ENCODE assay signal across 8 mouse cellular contexts in genomic region chr12:72536021-72536597, GRCm38 (mm10). TPM values are rescaled to one million over a fixed set of nuclear protein-coding genes. Genes with fewer than 3 reads are reported as not detected.
A peak's percentile ranks its signal among the peaks of the same experiment; 100 is the strongest.
DNase-seq lines count a peak whose midpoint lies in the region; ATAC-seq lines count a peak whose summit lies in the region.

Gene Pcnx4, plus strand, starts transcription at chr12:72536383.

- H3K4me2 ChIP-seq in hindbrain, embryonic 16.5 days (ENCODE audit: low read length), result peak within 1 kb of the TSS; percentile 65

- H3K4me1 ChIP-seq in hindbrain, embryonic 16.5 days (ENCODE audit: control insufficient read depth, insufficient read depth, low read depth, low read length), result peaks cover 4% of the 10 kb centered on the region

- peaks cover 32% of the 10 kb centered on the region; the same call in 1 of the 2 replicates for H3K79me2 ChIP-seq in macrophage (ENCODE audit: inconsistent target)

- H3K27me3 ChIP-seq in hindbrain, embryonic 16.5 days (replicated peaks; ENCODE audit: control insufficient read depth, insufficient read depth, low read length), result no peaks in the 10 kb centered on the region

- H3K4me3 ChIP-seq in hindbrain, embryonic 16.5 days (ENCODE audit: low read length), result peak within 1 kb of the TSS; percentile 65
- peak within 1 kb of the TSS; percentile 75 for H3K4me3 ChIP-seq in macrophage (ENCODE audit: inconsistent target)

- DNase-seq in WW6 (ENCODE audit: low read depth, low spot score), result peak; percentile 98
- peak; percentile 79 to 94 for DNase-seq in cerebellum, postnatal 4 days (ENCODE audit: low spot score in 2 of 2)
- peak; percentile 98 for DNase-seq in gastrocnemius, adult 18-20 months (ENCODE audit: low spot score)
- peak; percentile 95 to 97 for DNase-seq in left cerebral cortex, adult 18-20 months (ENCODE audit: low spot score in 2 of 2)
- DNase-seq in right cerebral cortex, adult 18-20 months, result peak; percentile 97
- peak; percentile 78 for DNase-seq in urinary bladder, postnatal 10 days (ENCODE audit: low spot score)

- no peaks in the 10 kb centered on the region for H3K36me3 ChIP-seq in hindbrain, embryonic 16.5 days (ENCODE audit: control insufficient read depth, insufficient read depth, low read length)
- no peaks in the 10 kb centered on the region for H3K36me3 ChIP-seq in macrophage (ENCODE audit: inconsistent target)

- peak within 1 kb of the TSS; percentile 57; the same call in 1 of the 2 replicates for H3K27ac ChIP-seq in hindbrain, embryonic 16.5 days (ENCODE audit: low read depth, low read length)
- no peak within 1 kb of the TSS for H3K27ac ChIP-seq in macrophage

- peak within 1 kb of the TSS; percentile 75 for H3K9ac ChIP-seq in hindbrain, embryonic 16.5 days (ENCODE audit: low read depth, low read length)

- WGBS in hindbrain, embryonic 16.5 days, result 0% methylated on average over 37 of the region's 45 CpGs
- WGBS in macrophage (ENCODE audit: missing documents), result under 1% methylated on average over 45 of the region's 45 CpGs

- H3K9me3 ChIP-seq in hindbrain, embryonic 16.5 days (ENCODE audit: control insufficient read depth, low read length), result no peaks in the 10 kb centered on the region

- ATAC-seq in hindbrain, embryonic 16.5 days, result peak; percentile 100

RNA-seq across cellular contexts. Expression of gene Pcnx4, which starts in this region (rescaled TPM):
- total RNA-seq in gastrocnemius, adult 18-20 months (2021), result 1 to 10 TPM; 2.9 to 3.2 TPM
- polyA plus RNA-seq in hindbrain, embryonic 16.5 days (2015; fragmentation: Nextera tagmentation; extraction: Ambion mirVana), result 24.6 and 25.5 TPM in 2 replicates
- total RNA-seq in left cerebral cortex, adult 18-20 months (2021), result 10 to 100 TPM; 31.4 to 34.3 TPM
- total RNA-seq in macrophage (2018; cell fraction: chromatin; rRNA removed), result 10 to 100 TPM in 3 of 26 experiments, 1 to 10 TPM in 23; 1.0 to 10.8 (median 6.9) TPM
- total RNA-seq in macrophage (2018; cell fraction: cytosol; rRNA removed), result 1 to 10 TPM; 2.2 to 5.4 (median 3.9) TPM
- total RNA-seq in macrophage (2018; cell fraction: nucleus; rRNA removed), result 10 to 100 TPM in 1 of 26 experiments, 1 to 10 TPM in 25; 1.8 to 10.1 (median 6.3) TPM
- 2.6 to 4.2 TPM (median 4.0 TPM) in 3 replicates for polyA plus RNA-seq in macrophage (2018)

Comparison
In these comparisons a context has a peak if more than half of its experiments do, and no peak if none do; other contexts are left out.
1. RNA of gene Pcnx4 (total RNA-seq): 31.4 to 34.3 TPM in left cerebral cortex, adult 18-20 months; 2.9 to 3.2 TPM in gastrocnemius, adult 18-20 months; every median in the first group is over 4 times any median in the second.
2. Peak in every context shown above with its lines, with median percentiles within 50 percentile points of each other: DNase-seq.